Mouse (Mus musculus) kidney, adult 2 months (tissue): ENCODE data around the gene Olfr644.

Source experiments
- CTCF ChIP-seq: fragments of 200-500 bp; conservative IDR thresholded peaks from 2 replicates; pipeline ENCODE4 v1.5.1; 2011; ENCODE audit warnings: low read depth, mild to moderate bottlenecking, control low read depth, low read length, moderate library complexity, mixed read lengths; ENCODE audit not compliant: insufficient read depth, insufficient read length
- POLR2A ChIP-seq: fragments of 200-500 bp; IDR thresholded peaks from one replicate; pipeline ENCODE4 v1.6.1; 2011; ENCODE audit warnings: low read depth, low read length, control low read depth

- no peak for TF ChIP-seq CTCF
- TF ChIP-seq POLR2A: no peak
Measured at GRCm38 (mm10) chr7:104017203-104017602, 54.5 kb downstream of the Olfr644 start, which contains the start of gene Olfr639.
